Mouse (Mus musculus) liver, embryonic 14 days (tissue): ENCODE results near the gene Nifk. TPM values are rescaled to one million over a fixed set of nuclear protein-coding genes. Genes with fewer than 3 reads are reported as not detected.

Experiments used
- polyA plus RNA-seq: library from polyadenylated mRNA; depleted of rRNA; stranded (reverse); fragments of >200 nt; gene quantifications from 2 replicates; pipeline ENCODE4 v1.2.3, GENCODE M21; 2012; rRNA removed

Gene Nifk
- 25.2 and 28.0 TPM in 2 replicates for polyA plus RNA-seq

DNA sequence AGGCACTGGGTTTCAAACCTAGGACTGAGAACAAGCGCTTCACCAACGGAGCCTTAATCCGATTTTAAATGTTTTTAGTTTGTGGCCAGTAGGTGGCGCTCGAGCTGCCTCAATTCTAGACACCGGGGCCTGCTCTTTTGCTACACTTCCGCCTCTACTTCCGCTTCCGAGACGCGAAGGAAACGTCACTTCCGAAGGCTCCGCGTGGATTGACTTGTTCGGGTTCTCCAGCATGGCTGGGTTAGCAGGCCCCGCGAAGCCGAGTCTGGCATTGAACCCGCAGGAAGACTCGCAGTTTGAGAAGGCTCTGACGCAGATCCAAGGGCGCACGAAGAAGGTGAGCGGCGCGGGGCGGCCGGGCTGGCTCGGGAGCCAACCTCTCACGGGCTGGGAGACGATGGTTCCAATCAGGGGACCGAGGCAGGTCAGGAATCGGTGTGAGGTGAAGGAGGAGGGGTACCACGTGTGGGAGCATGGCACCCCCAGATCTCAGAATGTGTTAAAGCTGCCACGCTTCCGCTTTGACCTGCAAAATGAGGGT, at the start of gene Nifk:
Nifk (plus strand) TSS at position 179 of the 541 bp plus-strand sequence.

DNA sequence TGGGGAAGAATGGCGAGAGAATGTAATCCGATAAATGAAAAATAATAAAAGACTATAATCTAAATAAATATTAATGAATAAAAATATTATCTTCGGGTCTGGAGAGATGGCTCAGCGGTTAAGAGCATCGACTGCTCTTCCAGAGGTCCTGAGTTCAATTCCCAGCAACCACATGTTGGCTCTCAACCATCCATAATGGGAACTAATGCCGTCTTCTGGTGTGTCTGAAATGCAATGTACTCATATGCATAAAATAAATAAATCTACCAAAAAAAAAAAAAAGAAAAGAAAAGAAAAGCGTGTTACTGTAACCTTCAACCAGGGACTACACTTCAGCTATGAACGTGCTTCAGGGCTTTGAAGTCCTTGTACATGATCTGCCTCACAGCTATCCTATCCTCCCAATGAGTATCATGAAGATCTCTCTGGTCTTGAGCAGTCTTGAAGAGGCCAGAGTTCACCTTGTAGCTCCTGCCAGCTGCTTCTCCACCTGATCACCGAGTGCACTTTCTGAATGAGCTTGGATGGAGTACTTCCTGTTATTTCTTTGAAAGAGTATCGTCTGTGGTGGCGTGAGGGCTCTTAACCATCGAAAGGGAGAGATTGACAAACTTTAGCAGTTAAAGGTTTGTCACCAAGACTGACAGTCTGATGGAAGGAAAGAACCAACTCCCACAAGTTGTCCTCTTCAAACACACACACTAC, 9.9 kb upstream of the Nifk start, which contains the start of gene Tsn:
Tsn (minus strand) TSS at position 118 of the 705 bp plus-strand sequence.

Other genes starting within 250 kb of the Nifk start
- not detected in 2 replicates for gene Gm29106, start 145.3 kb upstream of the Nifk start, polyA plus RNA-seq
- 35.2 and 43.3 TPM in 2 replicates for gene Tsn, start 10.1 kb upstream of the Nifk start, polyA plus RNA-seq
- 6.2 and 6.5 TPM in 2 replicates for gene Clasp1, start 67.2 kb downstream of the Nifk start, polyA plus RNA-seq